Mouse (Mus musculus) ES-Bruce4 (cell line): Measurements from ENCODE around the gene Gm3642.
"Not testable (repeated sequence)": the region's sequence is repeated elsewhere in the genome, so short reads cannot be mapped to it uniquely, and the experiment has no call there.

Experiments used
- CTCF ChIP-seq: IDR thresholded peaks from one replicate; pipeline ENCODE4 v1.8.1; 2011; ENCODE audit warnings: low read depth, low read length
- EP300 ChIP-seq: IDR thresholded peaks from 2 replicates; pipeline ENCODE4 v1.6.1; 2011; ENCODE audit warnings: low read depth, low read length; ENCODE audit not compliant: insufficient read depth
- POLR2A ChIP-seq: IDR thresholded peaks from one replicate; pipeline ENCODE4 v1.8.1; 2011; ENCODE audit warnings: low read length; ENCODE audit not compliant: insufficient read depth

- TF ChIP-seq CTCF, EP300, POLR2A: not testable (repeated sequence)
Measured at GRCm38 (mm10) chr14:6823297-6823696, 16.8 kb downstream of the Gm3642 start.
